Mouse (Mus musculus) myocyte (in vitro differentiated cells): ENCODE data around the gene Srek1ip1. TPM values are rescaled to one million over a fixed set of nuclear protein-coding genes. Genes with fewer than 3 reads are reported as not detected.

Source experiments
- H3K27me3 ChIP-seq: one replicate; pipeline ENCODE4 v1.6.1; 2011; ENCODE audit not compliant: control insufficient read depth, insufficient read depth, insufficient read length
- H3K36me3 ChIP-seq: one replicate; pipeline ENCODE4 v1.6.1; 2011; ENCODE audit not compliant: control insufficient read depth, insufficient read depth
- H3K4me2 ChIP-seq: one replicate; pipeline ENCODE4 v1.6.1; 2011; ENCODE audit warnings: low read depth, control low read depth
- H3K4me3 ChIP-seq: one replicate; pipeline ENCODE4 v1.5.1; 2011; ENCODE audit warnings: mild to moderate bottlenecking, control low read depth, moderate library complexity
- H3K79me2 ChIP-seq: one replicate; pipeline ENCODE4 v1.6.1; 2011; ENCODE audit not compliant: control insufficient read depth, insufficient read depth
- H3ac ChIP-seq: one replicate; pipeline ENCODE4 v1.6.1; 2011; ENCODE audit not compliant: control insufficient read depth, insufficient read length
- CEBPB ChIP-seq: IDR thresholded peaks from 2 replicates; pipeline ENCODE4 v1.6.1; 2011; ENCODE audit warnings: mild to moderate bottlenecking, moderate library complexity; ENCODE audit not compliant: poor library complexity, insufficient read depth, severe bottlenecking
- E2F4 ChIP-seq: IDR thresholded peaks from one replicate; pipeline ENCODE4 v1.6.1; 2011; ENCODE audit warnings: mild to moderate bottlenecking, control low read depth, moderate library complexity; ENCODE audit not compliant: insufficient read depth
- MAX ChIP-seq: IDR thresholded peaks from one replicate; pipeline ENCODE4 v1.6.1; 2011; ENCODE audit warnings: low read depth, mild to moderate bottlenecking, control low read depth
- MYOD1 ChIP-seq, 3 experiments: IDR thresholded peaks; one replicate each; pipeline ENCODE4 v1.6.1; 2011; ENCODE audit warnings: control low read depth in 2 of 3, low read depth in 2 of 3, mild to moderate bottlenecking in 2 of 3, moderate library complexity in 1 of 3; ENCODE audit not compliant: insufficient read length in 2 of 3, control insufficient read depth in 1 of 3
- MYOG ChIP-seq, 3 experiments: IDR thresholded peaks; one replicate each; pipeline ENCODE4 v1.6.1; 2011; ENCODE audit warnings: control low read depth in 2 of 3, low read depth in 2 of 3, mild to moderate bottlenecking in 2 of 3; ENCODE audit not compliant: insufficient read length in 2 of 3, control insufficient read depth in 1 of 3, insufficient read depth in 1 of 3
- POLR2A ChIP-seq: IDR thresholded peaks from one replicate; pipeline ENCODE4 v1.6.1; 2011; ENCODE audit warnings: low read depth, mild to moderate bottlenecking, control low read depth, moderate library complexity; ENCODE audit not compliant: insufficient read length
- POLR2AphosphoS2 ChIP-seq: IDR thresholded peaks from one replicate; pipeline ENCODE4 v1.6.1; 2011; ENCODE audit warnings: low read depth, control low read depth; ENCODE audit not compliant: insufficient read length
- REST ChIP-seq: IDR thresholded peaks from one replicate; pipeline ENCODE4 v1.6.1; 2011; ENCODE audit warnings: mild to moderate bottlenecking, control low read depth, moderate library complexity; ENCODE audit not compliant: insufficient read depth, insufficient read length
- SRF ChIP-seq: IDR thresholded peaks from one replicate; pipeline ENCODE4 v1.6.1; 2011; ENCODE audit warnings: low read depth; ENCODE audit not compliant: control insufficient read depth, insufficient read length
- TCF12 ChIP-seq: IDR thresholded peaks from one replicate; pipeline ENCODE4 v1.6.1; 2011; ENCODE audit warnings: mild to moderate bottlenecking, control low read depth; ENCODE audit not compliant: poor library complexity, insufficient read depth, severe bottlenecking
- TCF3 ChIP-seq: IDR thresholded peaks from one replicate; pipeline ENCODE4 v1.6.1; 2011; ENCODE audit warnings: low read depth, control low read depth; ENCODE audit not compliant: insufficient read length
- USF1 ChIP-seq: IDR thresholded peaks from one replicate; pipeline ENCODE4 v1.6.1; 2011; ENCODE audit warnings: low read depth, mild to moderate bottlenecking, control low read depth, moderate library complexity
- polyA plus RNA-seq: library from polyadenylated mRNA; unstranded; fragments of >200 nt; fragmentation: generic; extraction: Trizol; gene quantifications from one replicate; pipeline ENCODE4 v1.2.1, GENCODE M21; 2012; ENCODE audit warnings: missing spikeins

The Srek1ip1 gene
- polyA plus RNA-seq, 1 experiment = 7.2 TPM

DNA sequence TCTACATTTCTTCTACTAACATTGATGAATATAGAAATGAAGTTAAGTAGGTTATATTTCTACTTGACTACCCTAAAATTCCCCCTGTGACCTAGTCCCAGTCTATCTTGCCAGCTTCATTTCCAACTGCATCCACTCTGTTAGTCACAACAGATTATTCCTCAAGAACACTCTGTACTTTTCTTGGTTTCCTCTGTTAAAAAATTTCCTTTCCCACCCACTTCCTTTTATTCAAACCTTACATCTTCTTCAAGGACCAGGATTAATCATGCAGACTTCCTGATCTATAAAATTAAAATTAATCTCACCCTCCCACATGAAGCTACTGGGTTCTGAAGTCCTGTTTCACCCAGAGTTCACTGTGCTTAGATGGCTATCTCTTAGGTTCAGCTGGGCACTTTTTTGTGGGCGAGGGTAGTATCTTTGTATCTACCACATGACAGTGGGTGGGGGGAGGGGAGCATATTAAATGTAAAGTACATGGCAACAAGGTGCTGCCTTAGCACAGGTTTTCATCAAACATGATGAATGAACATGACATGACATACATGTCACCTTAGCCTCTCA lies 13.1 kb upstream of the Srek1ip1 start:
- TF ChIP-seq CEBPB (no peak), POLR2A (no peak), E2F4 (no peak)
- Histone ChIP-seq H3K27me3 (no peaks in the 10 kb centered on the region), H3K4me3 (no peak overlapping the region), H3ac (no peak overlapping the region), H3K79me2 (no peaks in the 10 kb centered on the region), H3K4me2 (no peak overlapping the region), H3K36me3 (peaks cover 19% of the 10 kb centered on the region)

DNA sequence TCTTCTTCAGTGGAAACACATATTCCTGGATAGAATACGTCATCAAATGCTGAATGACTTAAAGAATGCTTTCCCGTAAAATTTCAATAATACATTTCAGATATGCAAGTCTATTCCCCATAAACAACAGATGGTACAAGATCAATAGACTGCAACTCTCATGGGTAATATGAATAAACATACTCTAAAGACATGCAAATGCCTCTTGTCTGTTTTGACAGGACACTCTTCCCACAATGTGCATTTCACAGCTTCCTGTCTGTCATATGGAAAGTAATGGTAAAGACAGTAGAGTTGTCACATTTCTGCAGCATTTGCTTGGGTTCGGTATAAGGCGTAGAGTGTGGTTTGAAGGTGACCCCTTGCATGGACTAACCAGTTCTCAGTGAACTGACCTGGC lies 5.0 kb upstream of the Srek1ip1 start:
- Histone ChIP-seq H3K79me2 (no peaks in the 10 kb centered on the region), H3K4me3 (no peak overlapping the region), H3K27me3 (no peaks in the 10 kb centered on the region), H3K4me2 (no peak overlapping the region), H3ac (no peak overlapping the region), H3K36me3 (peaks cover 16% of the 10 kb centered on the region)
- TF ChIP-seq TCF3 (no peak), CEBPB (no peak), SRF (no peak), E2F4 (no peak), MYOG (IDR thresholded peaks at IDR 0.05; ENCODE audit: control insufficient read depth in 1 of 3, insufficient read depth in 1 of 3, insufficient read length in 2 of 3, low read depth in 2 of 3) (no peak), MAX (no peak), TCF12 (no peak), USF1 (no peak), MYOD1 (IDR thresholded peaks at IDR 0.05; ENCODE audit: control insufficient read depth in 1 of 3, insufficient read length in 2 of 3, low read depth in 2 of 3) (no peak)

DNA sequence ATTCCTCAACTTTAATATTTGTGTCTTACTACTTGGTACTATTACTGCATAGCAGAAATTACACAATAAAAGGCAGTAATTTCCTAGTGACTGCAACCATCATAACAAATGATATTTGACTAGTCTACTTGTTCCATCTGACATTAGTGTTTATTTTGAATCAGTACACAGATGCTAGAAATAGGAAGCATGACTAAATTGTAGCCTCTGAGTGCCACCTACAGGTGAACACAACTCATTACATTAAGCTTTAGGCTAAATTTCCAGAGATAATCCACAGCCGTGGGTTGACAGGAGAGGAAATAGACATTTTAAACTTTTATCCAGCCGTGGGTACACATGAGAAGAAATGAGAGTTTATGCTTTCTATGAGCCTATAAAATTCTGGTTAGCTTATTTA lies 2.6 kb upstream of the Srek1ip1 start:
- Histone ChIP-seq H3K79me2 (no peaks in the 10 kb centered on the region), H3K27me3 (no peaks in the 10 kb centered on the region)
- TF ChIP-seq SRF (no peak), CEBPB (no peak), MAX (no peak), TCF12 (no peak), REST (no peak), USF1 (no peak), POLR2A (no peak), MYOG (IDR thresholded peaks at IDR 0.05; ENCODE audit: control insufficient read depth in 1 of 3, insufficient read depth in 1 of 3, insufficient read length in 2 of 3, low read depth in 2 of 3) (no peak), E2F4 (no peak)

DNA sequence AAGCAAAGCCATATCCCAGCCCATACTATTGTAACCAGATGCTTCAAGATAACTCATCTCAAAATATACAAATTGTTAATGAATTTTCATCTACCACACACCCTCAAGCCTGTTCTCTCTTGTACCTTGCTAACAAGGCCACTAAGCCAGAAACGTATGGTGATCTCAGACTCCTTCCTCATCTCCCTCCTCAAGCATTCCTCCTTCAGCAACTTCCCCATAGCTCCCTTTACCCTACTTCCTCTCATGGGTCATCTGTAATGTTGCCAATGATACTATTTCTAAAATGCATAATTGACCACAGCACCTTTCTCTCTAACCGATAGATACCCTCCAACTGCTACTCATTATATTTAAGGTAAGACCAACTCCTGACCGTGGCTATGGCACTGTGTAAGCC lies 2.1 kb downstream of the Srek1ip1 start:
- H3K27me3 ChIP-seq = no peaks in the 10 kb centered on the region
- no peak overlapping the region for H3K4me3 ChIP-seq
- no peak overlapping the region for H3K4me2 ChIP-seq
- TF ChIP-seq E2F4 = no peak
- no peak for TF ChIP-seq POLR2A
- no peak for TF ChIP-seq MYOD1 (IDR thresholded peaks at IDR 0.05; ENCODE audit: control insufficient read depth in 1 of 3, insufficient read length in 2 of 3, low read depth in 2 of 3)
- no peak for TF ChIP-seq TCF12
- TF ChIP-seq REST = no peak
- no peak for TF ChIP-seq USF1
- TF ChIP-seq MAX = no peak
- TF ChIP-seq MYOG (IDR thresholded peaks at IDR 0.05; ENCODE audit: control insufficient read depth in 1 of 3, insufficient read depth in 1 of 3, insufficient read length in 2 of 3, low read depth in 2 of 3) = no peak
- TF ChIP-seq CEBPB = no peak
- no peak for TF ChIP-seq SRF
- TF ChIP-seq TCF3 = no peak
- no peak for TF ChIP-seq POLR2AphosphoS2
- H3K79me2 ChIP-seq = no peaks in the 10 kb centered on the region
- H3K36me3 ChIP-seq = peaks cover 12% of the 10 kb centered on the region
- no peak overlapping the region for H3ac ChIP-seq

More for the DNA sequence above, 2.6 kb upstream of the Srek1ip1 start:
- H3ac ChIP-seq = no peak overlapping the region
- H3K36me3 ChIP-seq = peaks cover 5% of the 10 kb centered on the region
- no peak overlapping the region for H3K4me2 ChIP-seq
- H3K4me3 ChIP-seq = no peak overlapping the region

GRCm38 (mm10) chr13:104799067-104799466 lies 6.8 kb downstream of the Srek1ip1 start:
- H3K27me3 ChIP-seq = no peaks in the 10 kb centered on the region
- no peak overlapping the region for H3ac ChIP-seq
- H3K36me3 ChIP-seq = peaks cover 27% of the 10 kb centered on the region
- TF ChIP-seq CEBPB (no peak), MAX (no peak), MYOD1 (IDR thresholded peaks at IDR 0.05; ENCODE audit: control insufficient read depth in 1 of 3, insufficient read length in 2 of 3, low read depth in 2 of 3) (no peak), TCF12 (no peak), REST (no peak), TCF3 (no peak), MYOG (IDR thresholded peaks at IDR 0.05; ENCODE audit: control insufficient read depth in 1 of 3, insufficient read depth in 1 of 3, insufficient read length in 2 of 3, low read depth in 2 of 3) (no peak), SRF (no peak), POLR2A (no peak), E2F4 (no peak), POLR2AphosphoS2 (no peak), USF1 (no peak)
- H3K4me2 ChIP-seq = no peak overlapping the region
- H3K79me2 ChIP-seq = no peaks in the 10 kb centered on the region
- H3K4me3 ChIP-seq = no peak overlapping the region
